Mouse (Mus musculus): ENCODE measurements at regions not wholly inside any gene's neighbourhood (a gene's known extent, or its start where the extent isn't known, plus 50 kb on each side); places are given as distances from the start of the nearest gene placed in this dataset.

GRCm38 (mm10) chr13:90559481-90559880 is 345.7 kb downstream of the Atp6ap1l start:
- TF ChIP-seq CTCF (IDR thresholded peaks at IDR 0.05; ENCODE audit: borderline replicate concordance, insufficient read depth, low read depth, low read length) (no peak), POLR2A (IDR thresholded peaks at IDR 0.05; ENCODE audit: borderline replicate concordance, insufficient read depth, low read length) (no peak)
